Mouse (Mus musculus) urinary bladder, postnatal 10 days (tissue): Measurements from ENCODE around the gene Igflr1.

Experiments
- DNase-seq: peaks from one replicate; pipeline ENCODE4 v3.0.0; 2022; ENCODE audit warnings: low spot score

Gene Igflr1

GRCm38 (mm10) chr7:30613529-30614112 lies 48.4 kb downstream of the Igflr1 start:
- no peak for DNase-seq

DNA sequence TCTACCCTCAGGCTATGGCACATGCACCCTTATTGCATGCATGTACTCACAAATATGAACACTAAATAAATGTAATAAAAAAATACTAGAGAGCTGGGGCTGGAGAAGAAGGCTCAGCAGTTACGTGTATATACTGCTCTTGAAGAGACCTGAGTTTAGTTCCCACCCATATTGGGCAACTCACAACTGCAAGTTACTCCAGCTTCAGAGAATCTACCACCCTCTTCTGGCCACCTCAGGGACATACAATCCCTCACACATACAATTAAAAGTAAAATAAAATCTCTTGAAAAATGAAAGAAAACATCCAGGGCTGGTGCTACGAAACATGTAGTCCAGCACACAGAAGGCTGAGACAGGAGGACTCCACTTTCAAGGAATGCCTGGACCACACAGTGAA lies 49.2 kb downstream of the Igflr1 start:
- no peak for DNase-seq

- DNase-seq: no peak
These were observed 50.0 kb downstream of the Igflr1 start for GRCm38 (mm10) chr7:30615049-30615760.
